Mouse (Mus musculus) layer of hippocampus, adult 9-10 months (tissue): ENCODE results near the gene Zc3h12a.

Source experiments
- DNase-seq: peaks from one replicate; pipeline ENCODE4 v3.0.0; 2022; ENCODE audit warnings: low spot score

Zc3h12a gene

GRCm38 (mm10) chr4:125115081-125115480 lies 12.6 kb downstream of the Zc3h12a start:
- no peak for DNase-seq

- DNase-seq, result peak; percentile 89
Observed at GRCm38 (mm10) chr4:125114638-125115037, 13.0 kb downstream of the Zc3h12a start.

GRCm38 (mm10) chr4:125105354-125105753 lies 22.3 kb downstream of the Zc3h12a start:
- no peak for DNase-seq

- DNase-seq, result no peak
Observed at GRCm38 (mm10) chr4:125101334-125101733, 26.3 kb downstream of the Zc3h12a start.

- DNase-seq, result peak; percentile 56
Observed at GRCm38 (mm10) chr4:125099458-125099857, 28.2 kb downstream of the Zc3h12a start.

- no peak for DNase-seq
Observed at GRCm38 (mm10) chr4:125097412-125097811, 30.2 kb downstream of the Zc3h12a start.

GRCm38 (mm10) chr4:125096066-125096465 lies 31.6 kb downstream of the Zc3h12a start:
- no peak for DNase-seq

- DNase-seq, result no peak
Observed at GRCm38 (mm10) chr4:125093031-125093430, 34.6 kb downstream of the Zc3h12a start.

GRCm38 (mm10) chr4:125085346-125085841 lies 42.2 kb downstream of the Zc3h12a start:
- no peak for DNase-seq

GRCm38 (mm10) chr4:125084403-125085345 lies 43.0 kb downstream of the Zc3h12a start, which contains the start of gene Meaf6:
Gene Meaf6, plus strand, starts transcription at chr4:125085134.
- peak; percentile 76 for DNase-seq

GRCm38 (mm10) chr4:125078698-125079097 lies 48.9 kb downstream of the Zc3h12a start:
- DNase-seq, result no peak

GRCm38 (mm10) chr4:125077700-125078099 lies 49.9 kb downstream of the Zc3h12a start:
- no peak for DNase-seq
